Mouse (Mus musculus) forebrain, embryonic 11.5 days (tissue): ENCODE data around the gene Traip. TPM values are rescaled to one million over a fixed set of nuclear protein-coding genes. Genes with fewer than 3 reads are reported as not detected.

Experiments used
- ATAC-seq: fragments of 200-750 bp; cut with Nextera tagmentation; replicated peaks from 2 replicates; pipeline ENCODE4 v1.8.0; 2017; ENCODE audit warnings: moderate TSS enrichment; ENCODE audit not compliant: low FRiP score
- DNase-seq: peaks from one replicate; pipeline ENCODE4 v3.0.0-alpha.2; 2017; ENCODE audit warnings: low spot score
- H3K27ac ChIP-seq: fragments of 300-500 bp; sonication (generic); 2 replicates; pipeline ENCODE4 v1.5.1; 2014; ENCODE audit warnings: low read depth, low read length
- H3K27me3 ChIP-seq: fragments of 300-500 bp; sonication (generic); 2 replicates; pipeline ENCODE4 v1.6.1; 2014; ENCODE audit warnings: mild to moderate bottlenecking, low read length, mixed read lengths; ENCODE audit not compliant: control insufficient read depth, insufficient read depth
- H3K36me3 ChIP-seq: fragments of 300-500 bp; sonication (generic); 2 replicates; pipeline ENCODE4 v1.6.1; 2014; ENCODE audit warnings: mild to moderate bottlenecking, low read length, moderate library complexity, mixed read lengths; ENCODE audit not compliant: control insufficient read depth, insufficient read depth
- H3K4me1 ChIP-seq: fragments of 300-500 bp; sonication (generic); replicated peaks from 2 replicates; pipeline ENCODE4 v1.6.1; 2014; ENCODE audit warnings: low read length, mixed read lengths; ENCODE audit not compliant: control insufficient read depth, insufficient read depth
- H3K4me2 ChIP-seq: fragments of 300-500 bp; sonication (generic); 2 replicates; pipeline ENCODE4 v1.6.1; 2014; ENCODE audit warnings: low read depth, mild to moderate bottlenecking, low read length, moderate library complexity, mixed read lengths; ENCODE audit not compliant: severe bottlenecking
- H3K4me3 ChIP-seq: fragments of 300-500 bp; sonication (generic); 2 replicates; pipeline ENCODE4 v1.5.1; 2014; ENCODE audit warnings: low read depth, low read length
- H3K9ac ChIP-seq: fragments of 300-500 bp; sonication (generic); 2 replicates; pipeline ENCODE4 v1.6.1; 2014; ENCODE audit warnings: low read length
- H3K9me3 ChIP-seq: fragments of 300-500 bp; sonication (generic); 2 replicates; pipeline ENCODE4 v1.6.1; 2016; ENCODE audit warnings: low read length, mixed read lengths; ENCODE audit not compliant: control insufficient read depth
- WGBS: fragments of 180-500 bp; shearing (Covaris S2); extraction: QIAGEN DNeasy Blood & Tissue Kit; methylation state at CpG from one replicate; pipeline ENCODE4 v1.1.7; 2014; 5-methylcytosine and 5-hydroxymethylcytosine counted together
- polyA plus RNA-seq: library from polyadenylated mRNA; unstranded; fragments of >200 nt; fragmentation: Nextera tagmentation; extraction: Ambion mirVana; gene quantifications from 2 replicates; pipeline ENCODE4 v1.2.1, GENCODE M21; 2014

The Traip gene
- polyA plus RNA-seq, 1 experiment from 2014 or later, result 38.2 TPM

DNA sequence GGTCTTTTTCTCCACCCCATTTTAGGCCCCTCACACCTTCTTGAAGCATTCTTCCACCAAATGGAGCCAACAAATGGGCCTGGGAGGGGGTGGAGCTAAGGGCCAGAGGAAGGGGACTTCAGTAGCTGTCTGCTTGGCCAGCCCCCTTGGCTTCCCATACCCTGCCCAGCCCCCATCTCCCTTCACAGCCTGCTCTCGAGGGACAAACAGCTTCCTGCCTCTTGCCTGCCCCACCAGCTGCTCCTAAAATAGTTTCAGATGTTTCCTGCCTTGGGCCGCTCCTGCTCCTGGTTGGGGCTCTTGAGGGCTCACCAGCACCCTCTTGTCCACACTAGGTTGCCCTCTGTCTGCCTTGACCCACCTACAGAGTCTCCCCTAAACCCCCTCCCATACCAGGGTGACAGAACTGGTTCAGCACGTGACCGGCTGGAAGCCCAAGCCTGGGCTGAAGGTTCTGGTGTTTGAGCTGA is 33.5 kb downstream of the Traip start:
- Histone ChIP-seq H3K4me1 (peaks cover 14% of the 10 kb centered on the region; the same call in 1 of the 2 replicates), H3K9me3 (no peaks in the 10 kb centered on the region), H3K27ac (peak overlapping the region; percentile 77), H3K27me3 (peaks cover 15% of the 10 kb centered on the region), H3K4me2 (peak overlapping the region; percentile 36), H3K9ac (no peak overlapping the region), H3K36me3 (no peaks in the 10 kb centered on the region), H3K4me3 (no peak overlapping the region)
- no peak for ATAC-seq
- WGBS, result 36% methylated on average over 4 of the region's 4 CpGs
- peak; percentile 74 for DNase-seq

DNA sequence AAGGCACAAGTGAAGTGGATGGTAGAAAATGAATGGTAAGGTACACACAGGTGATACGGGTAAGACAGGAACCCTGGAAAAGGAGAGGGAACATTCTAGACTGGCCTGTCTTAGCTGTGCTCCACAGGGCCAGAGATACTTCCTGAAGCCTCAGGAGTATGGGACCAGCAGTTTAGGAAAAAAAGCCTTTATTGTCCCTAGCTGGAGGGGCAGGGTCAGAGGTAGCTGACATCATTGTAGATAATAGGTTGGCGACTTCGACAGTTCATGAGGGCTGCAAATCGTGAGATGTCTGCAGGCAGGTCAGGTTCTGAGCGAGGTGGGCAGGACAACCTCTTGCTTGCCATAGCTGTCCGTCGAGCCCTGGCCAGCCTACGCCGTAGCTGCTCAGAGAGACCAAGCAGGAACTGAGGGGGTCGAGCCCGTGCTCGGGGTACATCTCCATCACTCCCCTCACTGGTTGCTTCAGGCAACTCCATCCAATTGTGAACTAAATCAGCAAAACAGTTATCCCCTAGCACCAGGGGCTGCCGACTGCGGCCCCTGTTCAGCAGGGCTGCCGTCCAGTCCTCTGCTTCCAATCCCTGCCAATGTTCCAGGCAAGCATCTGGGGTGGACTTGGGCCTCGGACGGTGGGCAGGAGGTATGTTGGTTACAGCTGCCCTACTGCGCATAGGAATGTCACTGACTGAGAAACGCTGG is 34.3 kb downstream of the Traip start:
- Histone ChIP-seq H3K4me2 (peak overlapping the region; percentile 84), H3K27ac (peak overlapping the region; percentile 37), H3K4me3 (peak overlapping the region; percentile 53; the same call in 1 of the 2 replicates), H3K36me3 (no peaks in the 10 kb centered on the region), H3K4me1 (peaks cover 14% of the 10 kb centered on the region; the same call in 1 of the 2 replicates), H3K27me3 (peaks cover 15% of the 10 kb centered on the region), H3K9me3 (no peaks in the 10 kb centered on the region), H3K9ac (no peak overlapping the region; the same call in 1 of the 2 replicates)
- no peak for DNase-seq
- WGBS, result 69% methylated on average over 19 of the region's 19 CpGs
- no peak for ATAC-seq

DNA sequence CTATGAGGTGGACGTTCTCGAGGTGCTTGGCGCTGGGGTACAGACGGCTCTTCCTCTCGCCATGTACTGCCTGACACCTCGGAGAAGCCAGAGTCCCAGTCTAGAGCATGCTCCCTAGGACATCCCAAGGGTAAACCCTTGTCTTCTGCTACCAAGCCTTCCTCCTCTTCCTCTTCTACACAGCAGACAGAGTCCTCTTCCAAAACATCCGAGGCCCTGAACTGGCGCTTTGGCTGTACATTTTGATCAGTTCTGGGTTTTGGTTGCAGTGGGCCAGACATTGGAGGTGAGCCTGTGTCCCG is 34.8 kb downstream of the Traip start:
- Histone ChIP-seq H3K4me2 (peak overlapping the region; percentile 84), H3K4me3 (peak overlapping the region; percentile 53), H3K9ac (peak overlapping the region; percentile 55), H3K27me3 (peaks cover 15% of the 10 kb centered on the region), H3K4me1 (peaks cover 14% of the 10 kb centered on the region; the same call in 1 of the 2 replicates), H3K27ac (no peak overlapping the region), H3K9me3 (no peaks in the 10 kb centered on the region), H3K36me3 (no peaks in the 10 kb centered on the region)
- no peak for DNase-seq
- WGBS, result 70% methylated on average over 9 of the region's 9 CpGs
- ATAC-seq, result no peak

DNA sequence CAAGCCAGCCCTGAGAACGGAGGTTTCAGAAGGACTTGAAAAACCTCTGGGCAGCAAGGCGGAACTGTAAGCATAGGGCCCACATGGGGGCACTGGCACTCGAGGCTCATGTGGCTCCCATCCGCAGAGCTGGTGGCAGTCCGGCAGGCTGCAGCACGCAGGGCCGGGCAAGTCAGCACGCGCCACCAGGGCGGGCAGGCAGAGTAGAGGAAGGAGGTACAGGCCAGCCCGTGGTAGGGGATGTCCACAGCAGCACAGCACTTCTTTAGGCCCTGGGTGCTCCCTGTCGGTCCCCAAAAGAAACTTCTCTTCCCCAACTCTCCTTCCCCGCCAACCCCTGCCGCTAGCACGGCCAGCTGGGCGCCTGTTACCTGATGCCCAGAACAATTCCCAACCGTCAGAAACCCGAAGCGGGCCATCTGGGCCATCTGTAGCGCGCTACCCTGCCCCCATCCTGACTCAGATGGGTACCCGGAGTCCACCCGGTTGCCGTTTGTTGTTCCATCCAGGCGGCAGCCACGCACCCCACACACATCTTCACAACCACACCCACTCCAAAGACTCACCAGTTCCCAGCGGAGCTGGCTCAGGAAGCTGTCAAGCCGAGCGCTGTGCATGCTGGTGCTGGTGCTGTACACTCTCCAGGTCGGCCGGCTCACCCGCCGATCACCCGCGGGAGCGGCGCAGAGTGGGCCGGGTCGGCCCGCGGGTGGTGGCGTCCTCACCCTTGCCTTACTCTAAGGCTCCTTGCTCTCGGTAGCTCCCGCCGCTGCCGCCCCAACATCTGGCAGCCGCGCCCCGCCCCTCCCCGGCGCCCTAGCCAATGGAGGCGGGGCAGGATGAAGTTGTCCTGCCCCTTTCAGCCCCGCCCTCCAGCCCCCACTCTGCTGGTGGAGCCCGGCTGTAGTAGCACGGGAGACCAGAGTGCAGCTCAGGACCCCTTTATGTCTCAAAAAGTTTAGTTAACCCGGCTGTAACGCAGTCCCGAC is 35.5 kb downstream of the Traip start, which contains the start of gene Inka1:
Gene Inka1 (minus strand): TSS at position 749 of the 989 bp plus-strand sequence.
- DNase-seq (peak; percentile 92), ATAC-seq (peak; percentile 83)
- H3K36me3 ChIP-seq, result no peaks in the 10 kb centered on the region
- peaks cover 15% of the 10 kb centered on the region for H3K27me3 ChIP-seq
- peak within 1 kb of the TSS; percentile 41 for H3K27ac ChIP-seq
- peak within 1 kb of the TSS; percentile 53 for H3K4me3 ChIP-seq
- H3K4me1 ChIP-seq, result peaks cover 14% of the 10 kb centered on the region; the same call in 1 of the 2 replicates
- H3K9me3 ChIP-seq, result no peaks in the 10 kb centered on the region
- under 1% methylated on average over 58 of the region's 58 CpGs for WGBS
- H3K4me2 ChIP-seq, result peak within 1 kb of the TSS; percentile 84
- H3K9ac ChIP-seq, result peak within 1 kb of the TSS; percentile 55

DNA sequence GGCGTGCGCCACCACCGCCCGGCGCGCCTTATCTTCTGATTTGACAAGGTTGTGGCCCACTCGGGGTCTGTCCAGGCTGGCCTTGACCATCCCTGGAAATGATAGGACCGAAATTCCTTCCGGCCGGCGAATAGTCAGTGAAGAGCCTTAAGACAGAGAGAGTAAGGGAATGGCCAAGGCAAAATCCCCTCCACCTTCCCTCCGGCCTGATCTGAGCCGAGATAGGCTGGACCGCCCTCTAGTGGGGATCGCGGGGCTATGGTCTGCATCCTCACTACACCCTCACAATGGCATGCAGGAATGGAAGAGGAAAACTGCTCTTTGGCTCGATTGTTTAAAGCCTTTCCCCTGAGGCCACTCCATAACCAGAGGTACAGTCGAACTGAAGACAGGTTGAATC is 36.4 kb downstream of the Traip start:
- ATAC-seq (peak; percentile 73), DNase-seq (peak; percentile 90)
- no peaks in the 10 kb centered on the region for H3K9me3 ChIP-seq
- WGBS, result 7% methylated on average over 18 of the region's 18 CpGs
- H3K36me3 ChIP-seq, result no peaks in the 10 kb centered on the region
- peaks cover 14% of the 10 kb centered on the region; the same call in 1 of the 2 replicates for H3K4me1 ChIP-seq
- peak overlapping the region; percentile 53 for H3K4me3 ChIP-seq
- H3K27me3 ChIP-seq, result peaks cover 15% of the 10 kb centered on the region
- H3K27ac ChIP-seq, result no peak overlapping the region
- H3K4me2 ChIP-seq, result peak overlapping the region; percentile 84
- H3K9ac ChIP-seq, result no peak overlapping the region

DNA sequence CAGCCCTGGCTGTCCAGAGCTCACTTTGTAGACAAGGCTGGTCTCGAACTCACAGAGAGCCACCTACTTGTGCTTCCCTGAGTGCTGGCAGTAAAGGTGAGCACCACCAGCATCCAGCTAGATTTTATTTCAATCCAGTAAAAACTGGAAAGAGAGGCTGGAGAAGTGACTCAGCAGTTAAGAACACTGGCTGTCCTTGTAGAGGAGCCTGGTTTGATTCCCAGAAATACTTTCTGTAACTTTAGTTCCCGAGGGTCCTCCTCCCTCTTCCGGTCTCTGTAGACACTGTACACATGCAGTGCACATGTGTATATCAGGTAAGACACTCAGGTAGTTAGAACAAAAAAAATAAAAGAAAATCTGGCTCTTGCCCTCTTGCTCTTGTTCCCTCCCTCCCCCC is 38.0 kb downstream of the Traip start:
- H3K9ac ChIP-seq, result no peak overlapping the region
- no peak overlapping the region for H3K27ac ChIP-seq
- H3K4me1 ChIP-seq, result peaks cover 10% of the 10 kb centered on the region; the same call in 1 of the 2 replicates
- no peaks in the 10 kb centered on the region for H3K9me3 ChIP-seq
- ATAC-seq (no peak), DNase-seq (no peak)
- 71% methylated on average over 3 of the region's 3 CpGs for WGBS
- no peak overlapping the region for H3K4me3 ChIP-seq
- no peak overlapping the region for H3K4me2 ChIP-seq
- H3K27me3 ChIP-seq, result peaks cover 15% of the 10 kb centered on the region
- H3K36me3 ChIP-seq, result no peaks in the 10 kb centered on the region

DNA sequence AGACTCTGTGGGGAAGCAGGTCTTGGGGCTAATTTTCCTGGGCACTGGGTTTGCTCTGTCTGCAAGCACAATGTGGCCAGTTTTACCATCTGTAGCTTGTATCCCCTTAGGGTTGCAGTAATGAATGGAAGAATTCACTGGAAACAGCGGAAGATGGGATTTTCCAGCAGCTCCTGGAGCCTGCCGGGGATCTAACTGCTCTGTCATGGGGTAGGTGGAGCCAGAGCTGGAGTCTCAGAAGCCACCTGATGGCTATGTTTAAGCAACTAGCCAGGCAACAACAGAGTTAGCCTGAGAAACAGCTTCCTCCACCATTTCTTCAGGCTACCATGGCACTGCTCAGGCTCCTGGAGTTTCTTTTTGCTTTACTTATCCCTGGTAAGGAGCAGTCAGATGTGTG is 42.3 kb downstream of the Traip start, which contains the start of gene Cdhr4:
Gene Cdhr4 (plus strand): TSS at position 301 of the 400 bp plus-strand sequence.
- no peaks in the 10 kb centered on the region for H3K9me3 ChIP-seq
- H3K9ac ChIP-seq, result no peak within 1 kb of the TSS
- ATAC-seq (no peak), DNase-seq (no peak)
- no peaks in the 10 kb centered on the region for H3K36me3 ChIP-seq
- H3K4me1 ChIP-seq, result 0 out of 2 replicates have a peak, but pooled peaks cover 1% of the 10 kb centered on the region
- no peak within 1 kb of the TSS for H3K4me2 ChIP-seq
- H3K4me3 ChIP-seq, result no peak within 1 kb of the TSS
- 69% methylated on average over 2 of the region's 2 CpGs for WGBS
- H3K27ac ChIP-seq, result no peak within 1 kb of the TSS
- no peaks in the 10 kb centered on the region for H3K27me3 ChIP-seq

DNA sequence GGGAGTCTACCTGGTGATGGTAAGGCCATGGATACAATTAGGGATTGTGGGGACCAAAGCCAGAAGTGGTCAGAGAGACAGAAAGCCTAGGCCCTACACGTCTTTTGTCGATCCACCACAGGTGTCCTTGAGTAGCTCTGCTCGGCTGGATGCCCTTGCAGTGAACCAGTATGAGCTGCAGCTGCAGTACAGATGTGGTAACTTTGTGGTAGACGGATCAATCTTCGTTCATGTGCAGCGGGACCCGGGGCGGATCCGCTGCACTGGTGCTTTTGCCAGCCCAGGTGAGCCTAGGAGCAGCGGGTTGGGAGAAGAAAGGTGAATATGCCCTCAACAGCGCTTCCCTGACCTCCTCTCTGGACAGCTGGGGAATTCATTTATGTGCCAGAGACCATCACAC is 43.1 kb downstream of the Traip start:
- Histone ChIP-seq H3K4me2 (no peak overlapping the region), H3K9me3 (no peaks in the 10 kb centered on the region), H3K4me3 (no peak overlapping the region), H3K4me1 (no peaks in the 10 kb centered on the region), H3K9ac (no peak overlapping the region), H3K36me3 (no peaks in the 10 kb centered on the region), H3K27ac (no peak overlapping the region), H3K27me3 (no peaks in the 10 kb centered on the region)
- DNase-seq (no peak), ATAC-seq (no peak)
- 79% methylated on average over 11 of the region's 11 CpGs for whole genome bisulfite sequencing
